Mouse (Mus musculus): ENCODE measurements around the gene Wdr20. TPM values are rescaled to one million over a fixed set of nuclear protein-coding genes. Genes with fewer than 3 reads are reported as not detected.

Wdr20 gene
- polyA plus RNA-seq, 1 experiment from 2014 or later = 21.6 TPM

Other genes starting within 250 kb of the Wdr20 start
- gene Dync1h1, start 136.5 kb upstream of the Wdr20 start, polyA plus RNA-seq (2014; fragmentation: Nextera tagmentation; extraction: Ambion mirVana) = 67.7 and 70.2 TPM in 2 replicates
- 0.20 and 0.27 TPM in 2 replicates for gene 1700001K19Rik, start 55.3 kb upstream of the Wdr20 start, polyA plus RNA-seq (2014; fragmentation: Nextera tagmentation; extraction: Ambion mirVana)
- 1,253 and 1,280 TPM in 2 replicates for gene Hsp90aa1, start 35.2 kb upstream of the Wdr20 start, polyA plus RNA-seq (2014; fragmentation: Nextera tagmentation; extraction: Ambion mirVana)
- 5.9 and 7.1 TPM in 2 replicates for gene Mok, start 103.0 kb downstream of the Wdr20 start, polyA plus RNA-seq (2014; fragmentation: Nextera tagmentation; extraction: Ambion mirVana)
- gene Zfp839, start 112.3 kb downstream of the Wdr20 start, polyA plus RNA-seq (2014; fragmentation: Nextera tagmentation; extraction: Ambion mirVana) = 4.3 and 4.8 TPM in 2 replicates
- gene Cinp, start 151.2 kb downstream of the Wdr20 start, polyA plus RNA-seq (2014; fragmentation: Nextera tagmentation; extraction: Ambion mirVana) = 83.2 and 84.8 TPM in 2 replicates
- 4.2 and 4.9 TPM in 2 replicates for gene Tecpr2, start 151.3 kb downstream of the Wdr20 start, polyA plus RNA-seq (2014; fragmentation: Nextera tagmentation; extraction: Ambion mirVana)
- gene Ankrd9, start 241.1 kb downstream of the Wdr20 start, polyA plus RNA-seq (2014; fragmentation: Nextera tagmentation; extraction: Ambion mirVana) = 12.5 and 14.5 TPM in 2 replicates

All from limb, embryonic 11.5 days (tissue).